Mouse (Mus musculus) splenic B cell, adult 2 months (primary cell): ENCODE measurements around the gene U2af2.
"Not testable (repeated sequence)": the region's sequence is repeated elsewhere in the genome, so short reads cannot be mapped to it uniquely, and the experiment has no call there.

Experiments
- DNase-seq: peaks from one replicate; pipeline ENCODE4 v3.0.0-alpha.2; 2011; ENCODE audit warnings: low read depth, low spot score
- H3K27me3 ChIP-seq: 2 replicates; pipeline ENCODE4 v1.6.1; 2012; ENCODE audit warnings: mild to moderate bottlenecking, low read length, moderate library complexity, mixed read lengths; ENCODE audit not compliant: control insufficient read depth, poor library complexity, insufficient read depth, severe bottlenecking
- H3K36me3 ChIP-seq: 2 replicates; pipeline ENCODE4 v1.6.1; 2012; ENCODE audit warnings: mild to moderate bottlenecking, low read length, moderate library complexity, mixed read lengths; ENCODE audit not compliant: control insufficient read depth, poor library complexity, insufficient read depth, severe bottlenecking

U2af2 gene

DNA sequence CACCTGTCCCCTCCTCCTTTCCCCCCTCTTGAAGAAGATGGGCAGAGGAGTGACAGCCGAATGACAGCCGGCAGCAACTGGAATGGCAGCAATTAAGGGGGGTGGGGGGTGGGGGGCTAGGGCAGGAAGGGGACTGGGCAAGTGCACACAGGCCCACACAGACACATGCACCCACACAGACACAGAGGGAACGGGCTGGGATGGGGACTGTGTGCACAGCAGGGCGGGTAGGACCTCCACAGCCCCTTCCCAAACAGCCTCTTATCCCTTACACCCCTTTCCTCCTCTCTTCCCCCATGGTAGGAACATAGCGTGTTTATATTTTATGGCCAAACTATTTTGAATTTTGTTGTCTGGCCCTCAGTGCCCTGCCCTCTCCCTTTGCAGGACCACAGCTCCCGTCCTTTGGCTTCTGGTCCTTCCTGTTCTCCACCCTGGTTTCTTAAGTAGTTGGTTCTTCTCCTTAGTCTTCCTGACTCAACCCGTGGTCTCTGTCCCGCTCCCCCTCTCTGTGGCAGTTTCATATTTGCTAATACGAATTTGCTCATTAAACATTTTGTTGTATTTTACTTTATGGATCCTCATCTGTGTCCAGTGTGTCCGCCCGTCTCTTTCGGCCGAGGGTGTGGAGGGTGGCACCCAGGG is 17.5 kb downstream of the U2af2 start:
- peaks cover 15% of the 10 kb centered on the region for H3K36me3 ChIP-seq
- H3K27me3 ChIP-seq, DNase-seq: not testable (repeated sequence)

GRCm38 (mm10) chr7:5080010-5080751 is 18.2 kb downstream of the U2af2 start, which contains the start of gene Epn1:
Gene Epn1, plus strand, starts transcription at chr7:5080235.
- DNase-seq, result peak; percentile 98
- no peaks in the 10 kb centered on the region for H3K27me3 ChIP-seq

DNA sequence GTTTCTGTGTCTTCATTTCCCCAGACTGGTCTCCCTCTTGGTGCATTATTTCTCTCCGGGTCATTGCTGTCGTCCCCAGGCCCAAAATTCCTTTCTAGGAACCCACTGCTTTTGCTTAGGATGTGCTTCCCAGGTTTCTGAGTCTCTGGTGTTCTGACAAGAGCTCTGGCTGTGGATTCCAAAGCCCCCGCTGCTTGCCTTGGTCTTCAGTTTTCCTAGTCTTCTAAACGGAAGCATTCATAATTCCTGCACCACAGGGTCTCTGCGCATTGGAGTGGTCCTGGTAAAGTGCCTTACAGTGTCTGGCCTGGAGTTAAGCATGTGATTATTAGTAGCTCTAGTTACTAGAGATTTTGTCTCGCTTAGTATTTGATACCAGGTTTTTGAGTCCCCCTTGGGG is 18.9 kb downstream of the U2af2 start:
- DNase-seq, result no peak
- peaks cover 16% of the 10 kb centered on the region for H3K36me3 ChIP-seq
- H3K27me3 ChIP-seq, result no peaks in the 10 kb centered on the region

More at GRCm38 (mm10) chr7:5080010-5080751, 18.2 kb downstream of the U2af2 start, which contains the start of gene Epn1:
- peaks cover 14% of the 10 kb centered on the region for H3K36me3 ChIP-seq

GRCm38 (mm10) chr7:5081241-5081640 is 19.3 kb downstream of the U2af2 start:
- peaks cover 16% of the 10 kb centered on the region for H3K36me3 ChIP-seq
- H3K27me3 ChIP-seq, result no peaks in the 10 kb centered on the region
- DNase-seq, result no peak

- Histone ChIP-seq H3K36me3 (peaks cover 14% of the 10 kb centered on the region), H3K27me3 (no peaks in the 10 kb centered on the region)
- DNase-seq, result no peak
These were observed 20.0 kb downstream of the U2af2 start for GRCm38 (mm10) chr7:5081939-5082338.

DNA sequence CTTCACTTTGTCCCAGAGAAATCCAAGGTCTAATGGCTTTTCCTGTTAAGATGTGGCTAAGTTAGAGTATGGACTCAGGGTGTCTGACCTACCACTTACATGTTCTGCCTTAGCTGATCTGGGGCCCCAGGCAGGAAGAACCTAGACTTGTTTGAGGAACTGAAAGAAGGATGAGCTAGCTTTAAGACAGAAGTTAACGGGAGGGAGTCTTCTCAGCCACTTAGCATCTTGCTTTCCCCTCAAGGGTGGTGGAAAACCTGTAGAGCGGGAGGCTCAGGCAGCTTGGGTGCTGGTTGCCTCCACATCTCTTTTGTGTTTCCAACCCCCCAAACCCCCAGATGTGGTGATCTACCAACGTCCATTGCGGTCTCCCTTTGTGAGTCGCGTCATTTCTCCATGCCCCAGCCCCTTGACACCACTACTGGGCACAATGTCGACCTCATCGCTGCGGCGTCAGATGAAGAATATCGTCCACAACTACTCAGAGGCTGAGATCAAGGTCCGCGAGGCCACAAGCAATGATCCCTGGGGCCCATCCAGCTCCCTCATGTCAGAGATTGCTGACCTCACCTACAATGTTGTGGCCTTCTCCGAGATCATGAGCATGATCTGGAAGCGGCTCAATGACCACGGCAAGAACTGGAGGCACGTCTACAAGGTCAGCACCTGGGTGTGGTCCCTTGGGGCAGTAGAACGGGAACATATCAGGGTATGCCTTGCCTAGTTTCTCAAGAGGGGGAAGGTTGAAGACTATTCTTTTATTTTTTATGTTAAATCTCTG is 21.6 kb downstream of the U2af2 start:
- peak; percentile 89 for DNase-seq
- Histone ChIP-seq H3K27me3 (no peaks in the 10 kb centered on the region), H3K36me3 (peaks cover 7% of the 10 kb centered on the region)

DNA sequence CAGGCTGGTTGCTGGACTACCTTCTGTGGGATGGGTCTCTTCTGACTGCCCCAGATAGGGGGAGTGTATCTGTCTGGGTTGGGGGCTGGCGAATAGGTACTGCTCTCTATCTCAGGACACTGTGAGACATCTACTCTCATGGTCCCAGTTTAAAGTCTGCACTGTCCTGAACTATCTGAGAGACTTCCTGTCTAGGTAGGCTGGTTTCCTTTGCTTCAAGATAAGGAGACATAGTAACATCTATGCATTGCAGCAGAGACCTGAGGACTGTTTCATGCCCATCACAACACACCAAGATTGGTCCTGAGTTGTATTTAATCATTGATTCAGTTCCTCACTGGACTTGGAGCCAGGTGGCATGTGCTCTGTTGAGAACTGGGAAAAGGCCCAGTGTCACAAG is 23.6 kb downstream of the U2af2 start:
- no peak for DNase-seq
- Histone ChIP-seq H3K36me3 (peaks cover 7% of the 10 kb centered on the region), H3K27me3 (no peaks in the 10 kb centered on the region)

DNA sequence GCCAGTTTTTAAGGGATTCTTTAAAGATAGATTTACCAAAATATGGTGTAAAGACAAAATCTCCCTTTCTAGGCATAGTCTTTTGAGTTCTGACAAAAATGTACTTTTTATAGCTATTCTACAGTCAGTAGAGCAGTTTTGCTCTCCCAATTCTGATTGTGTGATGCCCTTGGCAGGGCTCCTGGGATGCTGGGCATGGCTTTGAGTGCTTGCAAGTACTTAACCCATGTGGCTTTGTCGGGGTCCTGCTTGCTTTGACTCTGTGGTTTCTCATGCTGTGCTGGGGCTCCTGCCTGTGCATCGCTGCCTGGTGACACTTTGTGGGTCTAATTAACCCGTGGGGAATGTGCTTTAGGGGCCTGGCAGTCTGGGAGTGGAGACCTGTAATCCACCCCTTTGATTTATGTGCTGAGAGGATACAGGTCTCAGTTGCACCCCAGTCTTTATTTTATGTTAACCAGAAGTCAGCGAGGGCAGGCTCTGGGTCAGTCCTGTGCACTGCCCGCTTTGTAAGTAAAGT is 25.0 kb downstream of the U2af2 start:
- Histone ChIP-seq H3K27me3 (no peaks in the 10 kb centered on the region), H3K36me3 (peaks cover 7% of the 10 kb centered on the region)
- no peak for DNase-seq

GRCm38 (mm10) chr7:5087886-5088285 is 25.9 kb downstream of the U2af2 start:
- Histone ChIP-seq H3K27me3 (no peaks in the 10 kb centered on the region), H3K36me3 (peaks cover 11% of the 10 kb centered on the region)
- DNase-seq, result no peak

GRCm38 (mm10) chr7:5089853-5090252 is 27.9 kb downstream of the U2af2 start:
- DNase-seq, result no peak
- no peaks in the 10 kb centered on the region for H3K27me3 ChIP-seq
- H3K36me3 ChIP-seq, result peaks cover 15% of the 10 kb centered on the region

GRCm38 (mm10) chr7:5091008-5091728 is 29.2 kb downstream of the U2af2 start:
- H3K36me3 ChIP-seq, result peaks cover 10% of the 10 kb centered on the region
- H3K27me3 ChIP-seq, result no peaks in the 10 kb centered on the region
- DNase-seq, result no peak

GRCm38 (mm10) chr7:5092381-5092780 is 30.4 kb downstream of the U2af2 start:
- H3K27me3 ChIP-seq, result no peaks in the 10 kb centered on the region
- peaks cover 10% of the 10 kb centered on the region for H3K36me3 ChIP-seq
- no peak for DNase-seq

- peaks cover 16% of the 10 kb centered on the region for H3K36me3 ChIP-seq
These were observed 31.0 kb downstream of the U2af2 start for GRCm38 (mm10) chr7:5092831-5093510.

GRCm38 (mm10) chr7:5098769-5099168 is 36.8 kb downstream of the U2af2 start:
- Histone ChIP-seq H3K36me3 (peaks cover 7% of the 10 kb centered on the region; the same call in 1 of the 2 replicates), H3K27me3 (no peaks in the 10 kb centered on the region)
- no peak for DNase-seq

More at GRCm38 (mm10) chr7:5092831-5093510, 31.0 kb downstream of the U2af2 start:
- H3K27me3 ChIP-seq, result no peaks in the 10 kb centered on the region
- DNase-seq, result no peak
